Mouse (Mus musculus) kidney, embryonic 16.5 days (tissue): ENCODE data around the gene Ncoa3. TPM values are rescaled to one million over a fixed set of nuclear protein-coding genes. Genes with fewer than 3 reads are reported as not detected.

Experiments
- ATAC-seq: fragments of 200-750 bp; cut with Nextera tagmentation; 2 replicates; pipeline ENCODE4 v1.8.0; 2017; ENCODE audit warnings: moderate TSS enrichment; ENCODE audit not compliant: low FRiP score, low TSS enrichment
- H3K27ac ChIP-seq: fragments of 300-500 bp; sonication (generic); 2 replicates; pipeline ENCODE4 v1.5.1; 2014; ENCODE audit warnings: low read length
- H3K27me3 ChIP-seq: fragments of 300-500 bp; sonication (generic); 2 replicates; pipeline ENCODE4 v1.6.1; 2014; ENCODE audit warnings: low read length, control low read depth, mixed read lengths; ENCODE audit not compliant: insufficient read depth
- H3K36me3 ChIP-seq: fragments of 300-500 bp; sonication (generic); 2 replicates; pipeline ENCODE4 v1.6.1; 2014; ENCODE audit warnings: low read length, control low read depth, mixed read lengths; ENCODE audit not compliant: insufficient read depth
- H3K4me1 ChIP-seq: fragments of 300-500 bp; sonication (generic); 2 replicates; pipeline ENCODE4 v1.6.1; 2014; ENCODE audit warnings: low read length, control low read depth, mixed read lengths; ENCODE audit not compliant: insufficient read depth
- H3K4me2 ChIP-seq: fragments of 300-500 bp; sonication (generic); replicated peaks from 2 replicates; pipeline ENCODE4 v1.6.1; 2014; ENCODE audit warnings: low read depth, low read length
- H3K4me3 ChIP-seq: fragments of 300-500 bp; sonication (generic); 2 replicates; pipeline ENCODE4 v1.5.1; 2014; ENCODE audit warnings: mild to moderate bottlenecking, low read length
- H3K9ac ChIP-seq: fragments of 300-500 bp; sonication (generic); replicated peaks from 2 replicates; pipeline ENCODE4 v1.6.1; 2014; ENCODE audit warnings: low read length
- H3K9me3 ChIP-seq: fragments of 300-500 bp; sonication (generic); 2 replicates; pipeline ENCODE4 v1.6.1; 2016; ENCODE audit warnings: low read length, control low read depth
- WGBS: fragments of 180-500 bp; shearing (Covaris S2); extraction: QIAGEN DNeasy Blood & Tissue Kit; methylation state at CpG from one replicate; pipeline ENCODE4 v1.1.7; 2014; 5-methylcytosine and 5-hydroxymethylcytosine counted together
- polyA plus RNA-seq: library from polyadenylated mRNA; unstranded; fragments of >200 nt; fragmentation: Nextera tagmentation; extraction: Ambion mirVana; gene quantifications from 2 replicates; pipeline ENCODE4 v1.2.1, GENCODE M21; 2015

Ncoa3 gene
- polyA plus RNA-seq, 1 experiment from 2014 or later = 19.1 TPM

DNA sequence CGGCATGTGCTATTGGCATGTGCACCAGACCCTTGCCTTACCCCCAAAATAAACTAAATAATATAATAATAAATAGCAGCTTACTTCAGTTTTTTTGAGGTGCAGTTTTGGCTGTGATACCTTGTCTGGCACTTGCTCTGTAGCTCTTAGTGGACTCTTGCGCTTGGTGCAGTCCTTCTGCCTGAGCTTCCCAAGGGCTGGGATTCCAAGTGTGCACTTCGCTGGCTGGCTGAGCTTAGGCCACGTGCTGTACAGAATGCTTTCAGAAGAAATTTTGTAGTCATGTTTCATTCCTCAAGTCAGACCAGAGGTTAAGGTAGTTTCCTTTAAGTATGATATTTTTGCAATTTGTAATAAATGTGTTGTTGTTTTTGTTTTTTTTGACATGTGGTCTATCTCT lies 47.2 kb downstream of the Ncoa3 start:
- Histone ChIP-seq H3K27me3 (no peaks in the 10 kb centered on the region), H3K27ac (no peak overlapping the region), H3K9ac (no peak overlapping the region), H3K9me3 (no peaks in the 10 kb centered on the region), H3K4me3 (no peak overlapping the region), H3K36me3 (0 out of 2 replicates have a peak, but pooled peaks cover 2% of the 10 kb centered on the region), H3K4me1 (peaks cover 35% of the 10 kb centered on the region), H3K4me2 (no peak overlapping the region)
- ATAC-seq = no peak
- WGBS = 85% methylated on average over 4 of the region's 4 CpGs

- WGBS = 79% methylated on average over 1 of the region's 1 CpGs
- H3K36me3 ChIP-seq = 0 out of 2 replicates have a peak, but pooled peaks cover 2% of the 10 kb centered on the region
- no peak for ATAC-seq
- no peak overlapping the region for H3K27ac ChIP-seq
- no peaks in the 10 kb centered on the region for H3K27me3 ChIP-seq
- H3K4me1 ChIP-seq = peaks cover 40% of the 10 kb centered on the region
- H3K9me3 ChIP-seq = no peaks in the 10 kb centered on the region
- H3K4me2 ChIP-seq = no peak overlapping the region
- no peak overlapping the region for H3K9ac ChIP-seq
- no peak overlapping the region for H3K4me3 ChIP-seq
These were observed 50.1 kb downstream of the Ncoa3 start for GRCm38 (mm10) chr2:166042542-166042941.

GRCm38 (mm10) chr2:166045006-166045405 lies 52.6 kb downstream of the Ncoa3 start:
- ATAC-seq = no peak
- H3K4me3 ChIP-seq = no peak overlapping the region
- H3K4me2 ChIP-seq = no peak overlapping the region
- H3K9ac ChIP-seq = no peak overlapping the region
- H3K4me1 ChIP-seq = peaks cover 40% of the 10 kb centered on the region
- H3K36me3 ChIP-seq = peaks cover 20% of the 10 kb centered on the region; the same call in 1 of the 2 replicates
- H3K9me3 ChIP-seq = no peaks in the 10 kb centered on the region
- no peak overlapping the region for H3K27ac ChIP-seq
- 51% methylated on average over 2 of the region's 2 CpGs for WGBS
- H3K27me3 ChIP-seq = no peaks in the 10 kb centered on the region

GRCm38 (mm10) chr2:166045549-166046501 lies 53.4 kb downstream of the Ncoa3 start:
- Histone ChIP-seq H3K4me2 (no peak overlapping the region), H3K9me3 (no peaks in the 10 kb centered on the region), H3K4me3 (no peak overlapping the region), H3K36me3 (peaks cover 25% of the 10 kb centered on the region; the same call in 1 of the 2 replicates), H3K9ac (no peak overlapping the region), H3K4me1 (peaks cover 35% of the 10 kb centered on the region), H3K27me3 (no peaks in the 10 kb centered on the region), H3K27ac (no peak overlapping the region)
- no peak for ATAC-seq
- 59% methylated on average over 10 of the region's 10 CpGs for WGBS

DNA sequence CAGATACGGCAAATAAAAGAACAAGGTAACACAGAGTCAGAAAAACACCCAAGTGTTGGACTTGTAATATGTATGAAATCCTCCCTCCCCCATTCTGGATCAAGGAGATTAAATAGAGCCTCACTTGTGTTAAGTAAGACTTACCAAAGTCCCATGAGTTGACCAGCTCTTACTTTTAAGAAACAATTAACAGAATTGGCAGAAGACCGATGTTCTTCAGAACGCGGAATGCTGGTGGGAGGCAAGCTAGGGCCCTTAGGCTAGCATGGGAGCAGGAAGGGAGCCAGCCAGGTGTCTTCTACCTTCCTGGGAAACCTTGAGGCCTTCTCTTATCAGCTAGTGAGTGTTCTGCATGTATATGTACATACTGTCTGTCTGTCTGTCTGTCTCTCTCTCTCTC lies 55.5 kb downstream of the Ncoa3 start:
- no peak overlapping the region for H3K27ac ChIP-seq
- 97% methylated on average over 4 of the region's 4 CpGs for WGBS
- no peak overlapping the region for H3K9ac ChIP-seq
- no peak for ATAC-seq
- H3K9me3 ChIP-seq = no peaks in the 10 kb centered on the region
- H3K36me3 ChIP-seq = peaks cover 39% of the 10 kb centered on the region
- no peak overlapping the region for H3K4me2 ChIP-seq
- H3K27me3 ChIP-seq = no peaks in the 10 kb centered on the region
- no peak overlapping the region for H3K4me3 ChIP-seq
- H3K4me1 ChIP-seq = peaks cover 19% of the 10 kb centered on the region

DNA sequence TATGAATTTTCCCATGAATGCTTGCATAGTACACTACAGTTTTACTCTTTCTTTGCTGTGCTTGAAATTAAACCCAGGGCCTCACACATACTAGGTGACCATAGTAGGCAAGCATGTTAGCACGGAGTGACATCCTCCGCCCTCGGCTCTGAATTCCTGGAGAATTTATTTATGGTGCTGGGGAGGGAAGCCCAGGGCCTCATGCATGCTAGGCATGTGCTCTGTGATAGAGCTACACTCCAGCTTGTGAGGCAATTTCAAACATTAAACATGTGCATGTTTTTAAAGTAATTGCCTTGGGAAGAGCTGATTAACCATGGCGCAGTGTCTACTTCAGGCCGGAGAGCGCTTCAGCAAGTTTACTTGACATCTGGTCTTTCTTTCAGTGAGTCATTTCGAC lies 56.4 kb downstream of the Ncoa3 start:
- peaks cover 45% of the 10 kb centered on the region for H3K36me3 ChIP-seq
- 72% methylated on average over 7 of the region's 7 CpGs for WGBS

GRCm38 (mm10) chr2:166051421-166051820 lies 59.0 kb downstream of the Ncoa3 start:
- Histone ChIP-seq H3K27ac (no peak overlapping the region), H3K4me1 (no peaks in the 10 kb centered on the region), H3K36me3 (peaks cover 68% of the 10 kb centered on the region), H3K9me3 (no peaks in the 10 kb centered on the region), H3K4me3 (no peak overlapping the region), H3K27me3 (no peaks in the 10 kb centered on the region), H3K4me2 (no peak overlapping the region), H3K9ac (no peak overlapping the region)
- WGBS = 86% methylated on average over 17 of the region's 17 CpGs
- ATAC-seq = no peak

More for the DNA sequence above, 56.4 kb downstream of the Ncoa3 start:
- no peak overlapping the region for H3K4me2 ChIP-seq
- no peak overlapping the region for H3K27ac ChIP-seq
- H3K4me1 ChIP-seq = peaks cover 15% of the 10 kb centered on the region
- ATAC-seq = no peak
- H3K27me3 ChIP-seq = no peaks in the 10 kb centered on the region
- H3K9me3 ChIP-seq = no peaks in the 10 kb centered on the region
- no peak overlapping the region for H3K9ac ChIP-seq
- H3K4me3 ChIP-seq = no peak overlapping the region

GRCm38 (mm10) chr2:166051966-166052365 lies 59.5 kb downstream of the Ncoa3 start:
- 95% methylated on average over 7 of the region's 7 CpGs for WGBS
- Histone ChIP-seq H3K36me3 (peaks cover 72% of the 10 kb centered on the region), H3K27me3 (no peaks in the 10 kb centered on the region), H3K9me3 (no peaks in the 10 kb centered on the region), H3K4me2 (no peak overlapping the region), H3K9ac (no peak overlapping the region), H3K4me3 (no peak overlapping the region), H3K27ac (no peak overlapping the region), H3K4me1 (no peaks in the 10 kb centered on the region)
- no peak for ATAC-seq

DNA sequence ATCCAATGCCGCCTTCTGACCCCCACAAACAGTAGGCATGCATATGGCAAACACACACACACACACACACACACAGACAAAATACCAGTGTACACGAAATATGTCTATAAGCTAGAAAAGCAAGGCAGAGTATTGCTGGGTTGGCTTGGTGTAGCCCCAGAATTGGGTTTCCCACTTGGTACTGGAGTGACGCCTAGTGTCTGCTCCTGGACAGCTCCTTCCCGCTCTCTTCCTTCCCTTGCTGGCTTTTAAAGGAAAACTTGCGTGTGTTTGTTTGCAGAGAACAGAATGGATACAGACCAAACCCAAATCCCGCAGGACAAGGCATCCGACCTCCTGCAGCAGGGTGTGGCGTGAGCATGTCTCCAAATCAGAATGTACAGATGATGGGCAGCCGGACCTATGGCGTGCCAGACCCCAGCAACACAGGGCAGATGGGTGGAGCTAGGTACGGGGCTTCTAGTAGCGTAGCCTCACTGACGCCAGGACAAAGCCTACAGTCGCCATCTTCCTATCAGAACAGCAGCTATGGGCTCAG lies 61.6 kb downstream of the Ncoa3 start:
- no peaks in the 10 kb centered on the region for H3K27me3 ChIP-seq

More for the DNA sequence above, 61.6 kb downstream of the Ncoa3 start:
- H3K4me3 ChIP-seq = no peak overlapping the region
- H3K9me3 ChIP-seq = no peaks in the 10 kb centered on the region
- ATAC-seq = no peak
- no peaks in the 10 kb centered on the region for H3K4me1 ChIP-seq
- H3K9ac ChIP-seq = no peak overlapping the region
- no peak overlapping the region for H3K4me2 ChIP-seq
- H3K27ac ChIP-seq = no peak overlapping the region
- peaks cover 74% of the 10 kb centered on the region for H3K36me3 ChIP-seq
- 92% methylated on average over 14 of the region's 14 CpGs for WGBS
